Mouse (Mus musculus): Measurements from ENCODE around the gene Zfp26.
A peak's percentile ranks its signal among the peaks of the same experiment; 100 is the strongest.

Zfp26 gene

GRCm38 (mm10) chr9:20459377-20460317 is at the start of gene Zfp26:
Gene Zfp26, minus strand, starts transcription at chr9:20460162.
- peak; percentile 77 for DNase-seq (ENCODE audit: low read depth, low spot score)

- no peak for DNase-seq (ENCODE audit: low read depth, low spot score)
Measured at GRCm38 (mm10) chr9:20509676-20510075, 49.7 kb upstream of the Zfp26 start.

GRCm38 (mm10) chr9:20504801-20505200 is 44.8 kb upstream of the Zfp26 start:
- no peak for DNase-seq (ENCODE audit: low read depth, low spot score)

GRCm38 (mm10) chr9:20493281-20493680 is 33.3 kb upstream of the Zfp26 start:
- peak; percentile 9 for DNase-seq (ENCODE audit: low read depth, low spot score)

- DNase-seq (ENCODE audit: low read depth, low spot score): peak; percentile 93
Measured at GRCm38 (mm10) chr9:20492527-20493233, 32.7 kb upstream of the Zfp26 start, which contains the start of gene Zfp426. Gene Zfp426, minus strand, starts transcription at chr9:20492746.

GRCm38 (mm10) chr9:20491858-20492526 is 32.0 kb upstream of the Zfp26 start:
- DNase-seq (ENCODE audit: low read depth, low spot score): no peak

- DNase-seq (ENCODE audit: low read depth, low spot score): no peak
Measured at GRCm38 (mm10) chr9:20489536-20489935, 29.6 kb upstream of the Zfp26 start.

GRCm38 (mm10) chr9:20479396-20479795 is 19.4 kb upstream of the Zfp26 start:
- DNase-seq (ENCODE audit: low read depth, low spot score): no peak

GRCm38 (mm10) chr9:20476632-20477031 is 16.7 kb upstream of the Zfp26 start:
- DNase-seq (ENCODE audit: low read depth, low spot score): no peak

GRCm38 (mm10) chr9:20466761-20467442 is 6.9 kb upstream of the Zfp26 start:
- DNase-seq (ENCODE audit: low read depth, low spot score): peak; percentile 77

- DNase-seq (ENCODE audit: low read depth, low spot score): no peak
Measured at GRCm38 (mm10) chr9:20453647-20454046, 6.3 kb downstream of the Zfp26 start.

- DNase-seq (ENCODE audit: low read depth, low spot score): no peak
Measured at GRCm38 (mm10) chr9:20451493-20451892, 8.5 kb downstream of the Zfp26 start.

GRCm38 (mm10) chr9:20443183-20443783 is 16.7 kb downstream of the Zfp26 start:
- no peak for DNase-seq (ENCODE audit: low read depth, low spot score)

GRCm38 (mm10) chr9:20430004-20430403 is 30.0 kb downstream of the Zfp26 start:
- DNase-seq (ENCODE audit: low read depth, low spot score): no peak

- no peak for DNase-seq (ENCODE audit: low read depth, low spot score)
Measured at GRCm38 (mm10) chr9:20411460-20411859, 48.5 kb downstream of the Zfp26 start.

GRCm38 (mm10) chr9:20409319-20409718 is 50.6 kb downstream of the Zfp26 start:
- DNase-seq (ENCODE audit: low read depth, low spot score): no peak

- no peak for DNase-seq (ENCODE audit: low read depth, low spot score)
Measured at GRCm38 (mm10) chr9:20385343-20385703, 74.6 kb downstream of the Zfp26 start.

GRCm38 (mm10) chr9:20384532-20385342 is 75.2 kb downstream of the Zfp26 start, which contains the start of gene Zfp560:
Gene Zfp560, minus strand, starts transcription at chr9:20385177.
- peak; percentile 96 for DNase-seq (ENCODE audit: low read depth, low spot score)

GRCm38 (mm10) chr9:20383659-20384058 is 76.3 kb downstream of the Zfp26 start:
- no peak for DNase-seq (ENCODE audit: low read depth, low spot score)

Measured in forelimb bud, embryonic 11.5 days (tissue).